Mouse (Mus musculus): ENCODE measurements around the gene Medag. TPM values are rescaled to one million over a fixed set of nuclear protein-coding genes. Genes with fewer than 3 reads are reported as not detected.

Gene Medag
- polyA plus RNA-seq, 2 experiments from 2014 or later, result 2.4 to 2.7 TPM

DNA sequence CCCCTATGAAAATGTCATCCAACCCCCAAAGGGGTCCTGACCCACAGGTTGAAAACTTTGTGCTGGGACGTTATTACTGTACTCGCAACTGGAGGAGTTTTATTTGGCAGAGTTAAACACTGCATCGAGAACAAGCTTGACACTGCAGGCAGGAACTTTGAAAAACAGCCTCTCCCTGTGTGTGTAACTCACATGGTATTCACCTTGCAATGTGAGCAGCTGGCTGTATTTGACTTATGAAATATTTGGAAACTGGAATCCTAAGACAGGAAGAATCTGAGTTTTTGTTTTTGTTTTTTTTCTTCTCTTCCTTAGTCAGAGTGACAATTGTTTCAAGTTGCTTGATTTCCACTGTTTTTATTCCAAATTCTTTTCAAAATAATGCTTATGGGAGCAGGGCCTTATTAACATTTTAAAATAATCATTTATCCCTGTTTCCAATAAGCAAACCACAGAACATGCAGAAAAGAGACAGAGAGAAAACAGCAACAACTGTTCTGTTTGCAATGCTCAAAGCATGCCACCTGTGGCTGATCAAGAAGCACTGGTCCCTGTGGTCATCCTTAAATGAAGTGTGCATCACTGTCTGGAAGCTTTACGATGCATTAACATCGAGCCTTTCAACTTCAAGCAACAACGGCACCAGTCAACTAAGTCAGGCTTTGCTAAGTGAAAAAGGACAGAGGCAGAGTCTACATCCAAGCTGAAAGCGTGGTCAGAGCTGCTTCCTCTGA lies 26.2 kb upstream of the Medag start:
- ATAC-seq, result no peak

DNA sequence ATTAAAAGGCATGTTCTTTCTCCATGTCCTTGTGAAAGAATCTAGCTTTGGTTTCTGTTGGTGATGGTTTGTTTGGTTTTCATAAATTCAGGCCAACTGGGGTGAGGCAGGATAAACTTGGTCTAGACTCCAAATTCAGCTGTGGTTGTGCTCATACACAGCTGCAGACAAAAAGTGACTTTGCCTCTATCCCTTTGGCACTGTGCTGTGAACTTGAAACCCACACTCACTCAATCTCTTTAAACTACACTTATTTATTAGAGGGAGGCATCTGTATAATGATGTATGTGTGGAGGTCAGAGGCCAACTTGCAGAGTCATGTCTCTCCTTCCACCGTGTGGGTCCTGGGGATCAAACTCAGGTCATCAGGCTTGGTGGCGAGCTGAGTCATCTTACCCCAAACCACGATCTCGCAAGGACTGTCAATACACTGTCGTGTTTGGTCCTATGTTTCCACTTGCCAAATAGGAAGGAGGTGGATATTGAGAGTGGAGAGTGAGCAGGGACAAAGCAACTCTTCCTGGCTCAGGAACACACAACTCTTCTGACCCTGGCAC lies 25.2 kb upstream of the Medag start:
- no peak for ATAC-seq

DNA sequence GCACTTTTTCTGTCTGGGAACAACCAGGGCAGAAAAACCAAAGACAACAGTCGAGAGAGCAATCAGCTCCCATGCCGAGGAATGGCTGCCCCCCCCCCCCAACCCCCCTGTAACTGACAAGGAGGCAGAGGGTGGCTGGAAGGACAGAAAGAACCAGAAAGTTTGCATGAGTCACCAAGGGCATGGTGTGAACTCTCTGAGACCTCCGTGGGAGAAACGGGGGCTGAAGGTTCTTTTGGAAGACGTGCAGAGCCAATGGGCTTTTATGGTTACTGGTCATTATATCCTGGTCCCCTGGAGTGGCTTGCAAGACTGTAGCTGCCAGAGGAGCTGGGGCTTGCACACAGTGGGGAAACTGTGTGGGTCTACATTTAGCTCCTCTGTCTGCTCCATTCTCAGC lies 22.6 kb upstream of the Medag start:
- ATAC-seq, result no peak

DNA sequence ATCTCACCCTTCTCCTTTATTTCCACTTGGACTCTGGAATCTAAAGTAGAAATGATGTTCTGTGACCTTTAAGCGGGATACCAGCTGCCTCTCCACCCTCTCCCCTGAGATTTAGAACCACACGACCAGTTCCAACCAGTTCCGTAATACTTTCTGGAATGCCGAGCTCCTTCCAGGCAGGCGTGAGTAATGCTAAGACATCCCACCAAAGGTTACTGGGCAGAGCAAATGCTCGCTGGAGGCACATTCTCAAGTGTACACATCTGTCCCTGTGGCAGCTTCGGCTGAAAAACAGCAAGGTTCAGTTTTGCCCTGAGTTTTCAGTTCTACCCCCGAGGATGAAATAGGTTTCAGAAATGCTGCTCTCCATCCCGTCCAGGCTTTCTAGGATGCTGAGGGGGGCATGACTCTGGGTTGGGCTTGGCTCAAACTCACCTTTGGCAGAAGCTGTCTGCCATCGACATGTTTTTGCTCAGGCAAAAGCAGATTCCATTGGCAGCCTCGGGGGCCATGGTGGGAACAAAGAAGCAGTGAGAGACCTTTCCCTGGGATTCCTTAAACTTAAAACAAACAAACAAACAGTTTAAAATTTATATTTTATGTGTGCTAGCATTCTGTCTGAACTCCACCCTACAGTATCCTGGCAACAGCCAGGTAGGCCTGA lies 21.9 kb upstream of the Medag start:
- ATAC-seq, result no peak

DNA sequence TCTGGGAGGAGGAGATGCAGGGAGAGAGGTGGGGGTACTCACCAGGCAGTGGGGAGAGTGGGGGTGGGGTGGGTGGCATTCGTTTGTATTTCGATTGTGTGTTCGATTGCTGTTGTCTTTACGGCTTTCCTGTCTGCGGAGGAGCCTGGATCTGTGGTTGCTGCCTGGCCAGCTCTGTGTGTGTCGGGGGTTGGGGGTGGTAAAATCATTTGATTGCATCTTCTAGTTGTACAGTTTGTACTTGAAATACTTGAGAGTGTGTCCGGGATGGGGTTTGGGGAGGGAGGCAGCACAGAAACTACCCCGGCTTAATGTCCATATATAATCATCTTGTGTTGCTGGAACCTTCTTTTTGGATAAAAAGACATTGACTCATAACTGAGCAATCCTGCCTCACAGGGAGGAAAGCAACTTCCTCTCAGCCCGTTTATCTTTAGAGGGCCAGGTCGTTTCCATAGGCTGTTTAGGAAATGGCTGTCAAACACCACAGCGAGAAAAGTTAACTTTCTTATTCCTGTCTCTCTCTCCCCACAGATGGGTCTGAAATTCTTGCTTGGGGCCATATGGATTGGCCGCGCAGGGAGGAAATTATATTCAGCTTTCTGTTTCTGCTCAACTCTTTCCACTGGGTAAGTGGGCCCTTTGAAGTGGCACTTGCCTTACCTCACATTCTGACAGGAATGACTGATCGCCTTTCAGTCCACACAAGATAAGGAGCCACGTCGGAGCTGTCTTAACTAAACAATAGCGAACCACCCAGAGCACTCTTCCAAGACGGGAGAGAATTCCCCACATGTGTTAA lies 19.8 kb upstream of the Medag start:
- ATAC-seq, result peak; percentile 93

DNA sequence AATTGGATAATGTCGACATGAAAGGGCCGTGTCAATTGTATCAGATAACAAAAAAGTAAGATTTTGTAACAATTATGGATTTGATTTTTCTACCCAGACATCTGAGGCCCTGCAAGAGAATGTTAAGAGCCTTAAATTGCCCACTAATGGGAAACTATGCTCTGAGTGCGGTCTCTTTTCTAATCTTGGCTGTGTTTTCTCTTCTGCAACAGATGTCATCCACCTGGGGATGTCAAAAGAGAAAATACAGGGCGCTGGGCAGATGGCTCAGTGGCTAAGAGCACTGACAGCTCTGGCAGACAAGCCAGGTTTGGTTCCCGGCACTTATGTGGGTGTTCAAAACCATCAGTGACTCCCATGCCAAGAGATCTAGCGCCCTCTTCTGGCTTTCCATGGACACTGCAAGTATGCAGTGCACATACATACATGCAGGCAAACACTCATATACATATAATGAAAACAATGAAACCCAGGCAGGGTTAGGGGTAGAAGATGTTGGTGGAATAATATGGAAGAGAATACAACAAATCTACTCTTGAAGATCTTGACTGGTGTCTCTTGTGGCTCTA lies 19.0 kb upstream of the Medag start:
- no peak for ATAC-seq

DNA sequence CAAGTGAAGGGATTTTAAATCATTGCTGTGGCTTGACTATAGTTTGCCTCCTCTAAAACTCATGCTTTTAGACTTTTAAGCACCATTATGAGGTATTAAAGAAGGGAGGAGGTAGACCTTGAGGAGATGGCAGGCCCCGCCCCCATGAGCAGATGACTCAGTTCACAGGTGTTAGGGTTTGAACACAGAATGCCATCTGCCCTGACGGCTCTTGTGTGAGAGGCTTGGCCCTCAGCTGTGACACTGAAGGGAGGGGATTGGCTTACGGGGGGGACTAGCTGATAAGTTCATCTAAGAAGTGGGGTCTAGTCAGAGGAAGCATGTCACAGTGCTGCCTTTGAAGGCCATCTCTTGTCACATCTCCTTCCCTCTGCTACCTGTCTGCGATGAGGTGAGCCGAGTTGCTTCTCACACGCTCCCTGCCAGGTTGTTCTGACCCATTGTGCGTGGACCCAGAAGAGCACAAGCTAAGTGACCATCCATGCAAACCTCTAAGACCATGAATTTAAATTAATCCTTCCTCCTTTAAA lies 10.0 kb upstream of the Medag start:
- no peak for ATAC-seq

DNA sequence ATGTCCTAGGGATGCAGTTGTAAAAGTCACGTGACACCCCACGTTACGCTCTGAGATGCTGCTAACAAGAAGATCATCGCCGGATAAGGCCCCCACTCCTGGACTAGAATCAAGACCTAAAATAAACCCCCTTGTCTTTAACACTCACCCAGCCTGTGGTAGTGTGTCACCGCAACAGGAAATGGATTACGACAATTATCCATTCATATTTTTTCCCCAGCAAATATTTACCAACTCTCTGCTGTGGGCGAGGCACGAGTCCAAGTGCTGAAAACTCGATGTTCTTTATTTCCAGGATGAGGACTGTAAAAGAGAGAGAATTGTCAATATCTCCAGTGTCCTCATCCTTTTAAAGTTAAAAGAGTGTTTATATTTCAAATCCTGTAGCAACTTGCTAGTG lies 9.5 kb upstream of the Medag start:
- ATAC-seq, result no peak

DNA sequence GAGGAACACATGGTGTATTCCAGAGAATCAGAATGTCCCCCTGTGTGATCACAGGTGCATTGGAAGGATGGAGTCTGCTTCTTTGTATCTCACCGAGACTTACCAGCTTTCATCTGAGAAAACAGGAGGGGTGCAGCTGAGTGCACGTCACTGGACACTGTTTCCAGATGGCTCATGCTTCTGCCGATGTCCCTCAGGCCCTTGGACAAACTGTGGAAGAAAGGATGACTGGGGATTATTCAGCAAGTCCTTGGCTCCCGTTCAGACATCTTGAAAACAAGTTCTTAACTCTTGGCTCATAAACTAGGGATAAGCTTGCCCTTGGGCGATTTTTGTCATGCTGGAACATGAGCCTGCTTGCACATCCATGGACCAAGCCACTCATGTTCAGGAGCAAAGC lies 8.2 kb upstream of the Medag start:
- no peak for ATAC-seq

DNA sequence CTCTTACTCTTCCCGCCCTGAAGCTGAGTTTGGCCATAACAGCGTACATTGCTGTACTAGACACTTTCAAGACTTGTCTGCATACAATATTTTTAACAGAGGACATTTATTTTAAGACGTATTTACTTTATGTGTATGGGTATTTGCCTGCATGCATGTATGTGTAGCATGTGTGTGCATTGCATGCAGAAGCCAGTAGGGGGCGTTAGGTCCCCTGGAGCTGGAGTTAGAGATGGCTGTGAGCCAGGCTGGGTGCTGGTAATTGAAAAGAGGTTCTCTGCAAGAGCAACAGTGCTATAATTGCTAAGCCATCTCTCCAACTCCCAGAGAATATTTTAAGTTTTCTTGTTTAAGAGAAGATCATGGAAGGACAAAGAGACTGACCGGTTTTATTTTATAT lies 6.8 kb upstream of the Medag start:
- no peak for ATAC-seq

DNA sequence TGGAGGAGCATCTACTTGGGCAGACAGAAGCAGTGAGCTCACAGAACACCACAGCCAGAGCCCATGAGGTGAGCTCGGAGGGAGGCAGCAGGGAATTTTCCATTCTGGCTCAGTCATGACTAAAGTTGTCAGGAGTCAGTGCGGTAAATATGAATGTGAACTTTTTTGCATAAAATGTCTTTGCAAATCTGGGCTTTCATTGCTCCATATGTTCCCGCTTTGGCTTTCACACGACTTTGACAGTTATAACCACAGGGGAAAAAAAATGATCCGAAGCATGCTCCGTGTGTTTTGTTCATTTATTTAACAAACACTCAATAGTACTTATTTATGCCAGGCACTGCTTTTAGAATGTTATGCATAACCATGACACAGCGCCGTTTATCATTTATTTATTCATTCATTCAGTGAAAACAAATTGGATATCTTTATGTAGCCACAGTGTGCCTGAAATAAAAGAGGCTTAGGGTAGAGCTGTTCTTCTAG lies 4.7 kb upstream of the Medag start:
- ATAC-seq, result no peak

DNA sequence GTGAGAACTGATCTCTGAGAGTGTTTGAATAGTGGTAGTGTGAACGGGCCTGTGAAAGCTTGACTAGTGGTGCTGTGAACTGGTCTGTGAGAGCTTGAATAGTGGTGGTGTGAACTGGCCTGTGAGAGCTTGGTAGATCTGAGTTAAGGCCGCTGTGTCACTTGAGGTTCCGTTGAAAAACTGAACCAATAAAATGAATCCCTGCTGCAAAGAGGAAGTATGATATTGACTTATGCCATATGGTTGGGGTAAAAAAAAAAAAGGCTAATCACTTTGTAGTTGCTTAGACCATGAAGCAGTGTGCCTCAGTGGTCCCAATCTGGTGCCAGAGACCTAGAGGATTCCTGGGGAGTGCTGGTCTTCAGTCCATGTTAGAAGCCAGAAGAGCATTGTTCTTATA lies 2.0 kb upstream of the Medag start:
- ATAC-seq, result no peak

DNA sequence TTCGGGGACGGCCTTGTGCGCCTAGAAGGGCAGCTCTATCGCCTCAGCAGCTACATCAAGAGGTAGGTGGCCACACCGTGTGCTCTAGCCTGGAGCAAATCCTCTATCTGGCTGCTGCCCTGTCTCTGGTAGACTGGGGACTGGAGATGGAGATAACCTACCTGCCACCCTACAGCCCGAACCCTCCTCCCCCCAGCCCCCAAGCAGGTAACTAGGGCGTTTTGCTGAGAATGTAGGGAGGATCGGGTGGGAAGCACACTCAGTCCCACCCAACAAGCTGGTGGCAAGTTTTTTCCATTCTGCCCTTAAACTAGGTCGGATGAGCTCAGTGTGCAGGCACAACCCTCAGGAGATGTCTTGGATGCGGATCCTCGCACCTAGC lies 636 bp downstream of the Medag start:
- ATAC-seq, result no peak

DNA sequence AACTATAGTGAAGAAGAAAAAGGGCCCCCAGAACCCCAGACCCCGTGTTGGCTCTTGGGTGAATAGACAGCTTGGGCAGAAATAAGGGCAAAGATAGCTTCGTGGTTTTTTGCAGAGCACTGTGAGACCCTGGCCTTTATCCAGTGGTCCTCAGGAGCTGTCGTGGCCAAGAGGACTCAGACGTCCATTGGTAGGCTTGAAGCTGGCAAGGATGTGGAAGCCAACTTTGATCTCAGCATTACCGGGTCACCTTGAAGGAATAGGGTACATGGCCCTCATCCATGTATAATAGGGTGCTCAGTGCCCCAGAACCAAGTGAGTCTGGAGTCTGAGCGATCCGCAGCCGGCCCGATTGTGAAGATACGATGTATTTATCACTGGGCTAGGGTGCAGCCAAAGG lies 1.1 kb downstream of the Medag start:
- ATAC-seq, result no peak

DNA sequence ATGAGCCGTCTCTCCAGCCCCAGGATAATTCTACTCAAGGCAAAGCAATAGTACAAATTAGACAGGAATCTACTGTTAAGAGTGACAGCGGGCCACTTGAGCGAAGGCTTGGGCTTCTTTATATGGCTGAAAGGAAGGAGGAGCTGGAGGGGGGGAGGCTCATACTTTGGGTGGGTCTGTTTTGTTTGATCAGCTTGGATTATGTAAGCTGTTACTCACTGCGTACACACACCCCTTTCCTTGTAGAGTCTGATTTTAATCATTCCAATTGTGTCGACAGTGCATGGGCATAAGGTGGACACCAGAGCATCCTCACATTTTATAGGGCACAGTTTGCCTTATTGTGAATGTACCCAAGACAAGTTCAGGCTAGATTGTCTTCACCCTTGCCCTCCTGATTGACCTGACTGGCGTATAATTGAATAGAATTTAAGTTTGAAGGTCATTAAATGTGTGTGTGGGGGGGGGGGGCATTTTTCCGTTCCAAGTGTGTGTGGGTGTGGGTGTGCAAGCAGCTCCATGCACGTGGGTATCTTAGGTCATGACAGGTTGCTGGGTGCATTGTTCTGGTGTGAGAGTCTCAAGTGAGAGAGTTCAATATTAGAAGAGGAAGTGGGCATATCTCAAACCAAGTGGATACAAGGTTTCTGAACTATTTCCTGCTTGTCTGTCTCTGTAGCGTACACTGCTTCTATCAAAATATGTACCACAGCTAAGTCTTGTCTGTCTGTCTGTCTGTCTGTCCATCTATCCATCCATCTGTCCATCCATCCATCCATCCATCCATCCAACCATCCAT lies 3.0 kb downstream of the Medag start:
- peak; percentile 26 for ATAC-seq

DNA sequence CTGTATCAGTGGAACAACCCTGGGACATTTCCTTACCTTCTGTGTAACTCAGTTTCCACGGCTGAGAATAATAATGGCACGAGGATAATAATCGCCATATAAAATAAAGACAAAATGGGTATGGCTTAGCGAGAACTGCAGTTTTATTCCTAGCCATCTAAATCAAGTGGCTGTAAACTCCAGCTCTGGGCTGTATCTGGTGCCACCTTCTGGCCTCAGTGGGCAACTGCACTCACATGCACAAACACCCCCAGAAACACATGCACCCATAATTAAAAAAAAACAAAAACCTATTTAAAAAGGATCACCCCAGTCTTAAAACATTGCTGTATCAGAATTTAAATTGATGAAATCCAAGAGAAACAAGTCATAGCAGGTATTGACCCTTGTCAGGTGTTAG lies 5.8 kb downstream of the Medag start:
- no peak for ATAC-seq

DNA sequence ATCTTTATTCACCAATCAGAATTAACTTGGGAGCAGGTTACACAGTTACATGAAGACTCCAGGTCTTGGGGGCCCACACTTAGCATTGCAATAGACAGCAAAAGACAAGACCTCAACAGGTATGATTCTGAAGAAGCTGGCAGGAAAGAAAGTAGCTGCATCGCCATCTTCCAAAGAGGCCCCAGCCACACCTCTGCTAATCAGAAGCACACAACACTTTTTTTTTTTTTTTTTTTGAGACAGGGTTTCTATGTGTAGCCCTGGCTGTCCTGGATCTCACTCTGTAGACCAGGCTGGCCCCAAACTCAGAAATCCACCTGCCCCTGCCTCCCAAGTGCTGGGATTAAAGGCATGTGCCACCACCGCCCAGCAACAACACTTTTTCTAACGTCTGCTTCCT lies 15.0 kb downstream of the Medag start:
- ATAC-seq, result no peak

DNA sequence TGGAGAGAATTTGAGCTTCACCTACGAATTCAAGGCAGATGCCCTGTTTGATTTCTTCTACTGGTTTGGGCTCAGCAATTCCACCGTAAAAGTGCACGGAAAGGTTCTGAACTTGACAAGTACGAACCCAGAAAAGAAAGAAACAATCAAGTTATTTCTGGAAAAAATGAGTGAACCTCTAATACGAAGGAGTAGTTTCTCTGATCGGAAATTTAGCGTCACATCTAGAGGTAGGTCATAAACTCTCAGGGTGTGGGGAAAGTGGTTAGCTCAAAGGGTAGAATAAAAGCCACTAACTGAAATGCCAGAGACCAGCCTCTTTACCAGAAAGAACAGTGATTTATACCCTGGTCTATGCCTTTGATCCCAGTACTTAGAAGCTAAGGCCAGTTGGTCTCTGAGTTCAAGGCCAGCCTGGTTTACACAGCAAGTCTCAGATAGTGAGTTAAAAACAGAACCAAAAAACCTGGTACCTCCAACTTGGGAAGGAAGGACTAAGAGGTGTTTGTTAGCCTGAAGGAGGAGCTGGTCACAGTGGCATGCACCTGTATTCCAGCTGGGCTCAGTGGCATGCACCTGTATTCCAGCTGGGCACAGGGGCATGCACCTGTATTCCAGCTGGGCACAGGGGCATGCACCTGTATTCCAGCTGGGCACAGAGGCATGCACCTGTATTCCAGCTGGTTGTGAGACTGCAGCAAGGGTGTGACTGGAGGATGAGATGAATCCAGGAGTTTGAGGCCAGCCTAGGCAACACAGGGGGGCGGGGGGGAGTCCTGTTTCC lies 15.9 kb downstream of the Medag start:
- peak; percentile 48 for ATAC-seq

DNA sequence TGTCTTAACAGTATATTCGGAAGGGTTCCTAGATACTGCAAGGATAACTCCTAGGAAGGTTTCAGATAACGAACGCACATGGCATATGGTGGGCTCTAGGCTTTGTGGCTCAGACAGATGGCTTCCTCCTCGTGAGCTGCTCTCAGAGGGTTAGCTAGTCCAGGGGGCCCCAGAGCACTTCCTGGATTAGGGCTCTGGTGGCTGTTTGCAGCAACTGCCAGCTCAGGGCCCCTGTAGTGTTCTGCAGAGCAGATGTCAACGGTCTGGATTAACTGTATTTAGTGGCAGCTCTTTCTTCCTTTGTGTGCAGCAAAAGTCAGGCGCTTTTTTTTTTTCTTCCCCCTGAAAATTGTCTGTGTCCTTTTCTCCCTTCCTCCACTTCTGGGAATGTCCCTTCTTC lies 16.8 kb downstream of the Medag start:
- ATAC-seq, result peak; percentile 69

DNA sequence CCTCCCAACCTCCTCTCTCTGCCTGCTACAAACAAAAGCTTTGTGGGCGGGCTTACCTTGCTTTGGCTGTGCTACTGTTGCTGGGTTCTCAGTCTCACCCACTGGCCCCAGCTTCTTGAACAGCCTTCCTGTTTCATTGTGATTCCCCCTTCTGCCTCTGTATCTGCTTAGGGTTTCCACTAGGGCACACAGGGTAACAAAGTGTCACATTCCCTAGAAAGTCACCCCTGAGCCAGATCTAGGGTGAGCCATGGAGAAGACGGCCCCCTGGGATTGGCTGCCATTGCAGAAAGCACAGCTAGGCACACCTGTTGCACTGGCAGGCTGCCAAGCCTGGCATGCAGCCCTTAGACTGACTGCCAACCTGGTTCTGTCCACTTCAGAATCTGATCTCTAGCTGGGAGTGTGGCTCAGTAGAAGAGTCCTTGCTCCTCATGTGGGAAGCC lies 17.3 kb downstream of the Medag start:
- ATAC-seq, result peak; percentile 81

DNA sequence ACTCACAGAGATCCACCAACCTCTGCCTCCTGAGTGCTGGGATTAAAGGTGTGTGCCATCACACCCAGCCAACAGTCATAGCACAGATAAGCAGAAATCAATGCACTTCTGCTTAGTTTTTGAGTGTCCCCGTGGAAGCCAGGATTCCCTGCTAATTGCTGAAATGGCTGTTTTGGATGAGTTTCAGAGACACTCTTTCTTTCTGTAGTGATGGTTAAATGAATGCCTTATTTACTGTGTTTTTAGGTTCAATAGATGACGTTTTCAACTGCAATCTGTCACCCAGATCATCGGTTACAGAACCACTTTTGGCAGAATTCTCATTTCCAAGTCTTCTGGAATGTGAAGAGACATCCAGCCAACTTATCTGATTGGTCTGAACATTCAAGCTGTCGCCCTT lies 18.0 kb downstream of the Medag start:
- ATAC-seq, result no peak
